Mouse (Mus musculus): ENCODE results near the gene Nsd1. TPM values are rescaled to one million over a fixed set of nuclear protein-coding genes. Genes with fewer than 3 reads are reported as not detected.
A peak's percentile ranks its signal among the peaks of the same experiment; 100 is the strongest.

Gene Nsd1
- total RNA-seq, 2 experiments from 2014 or later = 124 to 125 TPM

DNA sequence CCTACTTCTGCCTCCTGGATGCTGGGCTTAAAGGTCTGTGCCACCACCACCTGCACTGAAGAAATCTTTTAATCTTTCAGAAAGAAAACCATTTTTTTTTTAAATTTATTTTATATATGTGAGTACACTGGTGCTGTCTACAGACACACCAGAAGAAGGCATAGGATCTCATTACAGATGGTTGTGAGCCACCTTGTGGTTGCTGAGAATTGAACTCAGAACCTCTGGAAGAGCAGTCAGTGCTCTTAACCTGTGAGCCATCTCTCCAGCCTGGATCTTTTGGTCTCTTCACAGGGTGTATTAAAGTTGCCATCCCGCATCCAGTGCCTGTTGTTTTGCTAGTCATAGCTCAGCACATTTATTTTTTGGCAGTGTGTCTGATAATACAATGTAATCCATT is 21.1 kb downstream of the Nsd1 start:
- intact Hi-C loops (cut with DNase I) = no loop called here
- no peak for DNase-seq (ENCODE audit: low spot score in 2 of 2)

- no peak for DNase-seq (ENCODE audit: low spot score in 2 of 2)
- intact Hi-C loops (cut with DNase I) = no loop called here
Measured at GRCm38 (mm10) chr13:55243205-55243604, 33.6 kb downstream of the Nsd1 start.

GRCm38 (mm10) chr13:55247293-55248030 is 37.9 kb downstream of the Nsd1 start:
- DNase-seq (ENCODE audit: low spot score in 2 of 2) = no peak
- intact Hi-C loops (cut with DNase I) = no loop called here

- intact Hi-C loops (cut with DNase I) = no loop called here
Measured at GRCm38 (mm10) chr13:55249246-55249645, 39.7 kb downstream of the Nsd1 start.

GRCm38 (mm10) chr13:55252820-55253219 is 43.2 kb downstream of the Nsd1 start:
- intact Hi-C loops (cut with DNase I) = no loop called here
- DNase-seq (ENCODE audit: low spot score in 2 of 2) = no peak

More at GRCm38 (mm10) chr13:55249246-55249645, 39.7 kb downstream of the Nsd1 start:
- DNase-seq (ENCODE audit: low spot score in 2 of 2) = no peak

DNA sequence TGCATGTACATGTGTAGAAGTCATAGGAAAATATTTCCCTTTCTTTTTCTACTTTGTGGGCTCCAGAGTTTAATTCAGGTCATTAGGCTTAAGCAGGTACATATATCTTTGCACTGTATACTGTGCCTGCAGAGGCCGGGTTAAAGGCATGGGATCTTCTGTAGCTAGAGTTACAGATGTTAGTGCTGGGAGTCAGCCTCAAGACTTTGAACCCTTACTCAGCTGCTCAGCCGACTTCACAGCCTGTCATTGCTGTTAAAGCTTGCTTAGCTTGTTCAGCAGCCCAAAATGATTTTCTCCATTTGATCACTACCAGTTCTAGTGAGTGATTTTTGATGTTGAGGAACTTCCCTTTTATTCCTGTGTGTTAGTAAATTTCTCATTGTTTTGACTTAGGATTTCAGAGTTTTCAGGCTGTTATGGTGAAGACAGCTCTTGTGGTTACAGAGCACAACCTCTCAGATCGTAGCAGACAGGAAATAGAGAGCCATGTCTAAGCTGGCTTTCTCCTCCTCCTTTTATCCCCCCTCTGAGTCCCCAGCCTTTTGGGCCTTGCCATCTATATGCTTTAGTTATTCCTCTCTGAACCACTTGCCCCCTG is 45.6 kb downstream of the Nsd1 start:
- no peak for DNase-seq (ENCODE audit: low spot score in 2 of 2)
- intact Hi-C loops (cut with DNase I) = no loop called here

- intact Hi-C loops (cut with DNase I) = no loop called here
- no peak for DNase-seq (ENCODE audit: low spot score in 2 of 2)
Measured at GRCm38 (mm10) chr13:55258651-55259050, 49.1 kb downstream of the Nsd1 start.

DNA sequence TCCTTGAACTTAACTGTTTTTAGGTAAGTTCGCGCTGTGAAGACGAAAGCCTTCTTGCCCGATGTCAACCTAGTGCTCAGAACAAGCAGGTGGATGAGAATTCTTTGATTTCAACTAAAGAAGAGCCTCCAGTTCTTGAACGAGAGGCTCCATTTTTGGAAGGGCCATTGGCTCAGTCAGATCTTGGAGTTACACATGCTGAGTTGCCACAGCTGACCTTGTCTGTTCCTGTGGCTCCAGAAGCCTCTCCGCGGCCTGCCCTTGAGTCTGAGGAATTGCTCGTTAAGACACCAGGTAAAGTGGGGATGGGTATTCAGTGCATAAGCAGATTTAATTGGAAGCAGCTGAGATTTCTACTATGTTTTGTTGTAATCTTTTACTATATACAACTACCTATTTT is 51.9 kb downstream of the Nsd1 start:
- intact Hi-C loops (cut with DNase I) = no loop called here
- DNase-seq (ENCODE audit: low spot score in 2 of 2) = no peak

DNA sequence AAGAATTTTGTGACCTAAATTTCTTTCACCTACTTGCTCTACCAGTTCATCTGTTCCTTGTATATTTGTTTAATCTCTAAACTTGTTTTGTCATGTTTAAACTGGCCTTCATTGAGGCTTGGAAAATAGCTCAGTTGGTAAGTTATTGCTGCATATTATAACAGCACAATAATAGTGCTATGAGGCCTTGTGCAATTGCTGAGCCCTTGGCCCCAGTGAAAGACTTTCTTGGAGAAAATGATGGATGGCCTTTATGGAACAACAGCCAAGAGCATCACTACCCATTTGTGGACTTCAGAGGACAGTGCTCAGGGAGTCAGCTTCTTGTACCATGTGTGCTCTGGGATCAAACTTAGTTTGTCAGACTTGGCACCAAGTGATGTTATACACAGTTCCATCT is 52.5 kb downstream of the Nsd1 start:
- no peak for DNase-seq (ENCODE audit: low spot score in 2 of 2)
- intact Hi-C loops (cut with DNase I) = no loop called here

DNA sequence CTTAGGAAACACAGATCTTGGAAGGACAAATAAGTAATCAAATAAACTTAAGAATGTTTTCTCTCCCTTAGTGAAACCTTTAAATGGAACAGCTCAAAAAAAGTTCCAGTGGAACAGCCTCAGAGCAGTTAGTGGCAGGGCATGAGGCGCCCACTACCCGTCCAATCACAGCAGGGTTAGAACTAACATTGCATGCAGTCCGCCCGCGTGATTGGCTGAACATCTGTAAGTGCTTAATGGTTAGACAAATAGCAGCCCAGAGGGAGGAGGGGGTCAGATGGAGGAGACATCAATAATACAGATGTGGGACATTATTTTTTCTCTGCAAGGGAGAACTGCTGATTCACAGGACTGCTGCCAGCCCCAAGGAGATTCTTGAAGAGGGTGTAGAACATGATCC is 67.6 kb downstream of the Nsd1 start:
- DNase-seq (ENCODE audit: low spot score in 2 of 2) = no peak
- intact Hi-C loops (cut with DNase I) = no loop called here

DNA sequence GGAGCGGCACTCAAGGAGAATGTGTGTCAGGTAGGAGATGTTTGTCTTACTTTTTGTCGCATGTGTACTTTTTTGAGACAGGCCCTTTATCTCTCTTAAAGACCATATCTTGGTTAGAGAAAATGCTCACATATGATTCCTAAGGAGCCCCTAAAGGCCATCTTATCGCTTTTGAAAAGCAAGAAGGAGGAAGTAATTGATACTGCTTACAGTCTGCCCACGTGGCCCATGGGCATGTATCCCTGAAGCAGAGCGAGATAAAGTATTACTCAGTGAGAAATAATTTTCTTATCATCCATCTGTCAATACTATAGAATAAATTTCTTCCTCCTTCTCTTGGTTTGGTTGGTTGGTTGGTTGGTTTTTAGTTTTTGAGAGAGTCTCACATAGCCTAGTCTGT is 68.1 kb downstream of the Nsd1 start:
- intact Hi-C loops (cut with DNase I) = no loop called here
- DNase-seq (ENCODE audit: low spot score in 2 of 2) = no peak

DNA sequence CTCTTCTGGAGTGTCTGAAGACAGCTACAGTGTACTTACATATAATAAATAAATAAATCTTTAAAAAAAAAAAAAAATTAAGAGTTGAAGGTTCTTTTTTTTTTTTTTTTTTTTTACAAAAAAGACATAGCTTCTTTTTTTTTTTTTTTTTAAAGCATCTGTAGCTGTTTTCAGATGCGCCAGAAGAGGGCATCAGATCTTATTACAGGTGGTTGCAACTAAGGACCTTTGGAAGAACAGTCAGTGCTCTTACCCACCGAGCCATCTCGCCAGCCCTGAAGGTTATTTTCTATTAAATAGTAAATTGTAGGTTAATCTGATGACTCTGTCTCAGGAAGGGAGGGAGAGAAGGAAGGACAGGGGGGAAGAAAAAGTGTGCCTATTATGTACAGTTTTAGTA is 79.3 kb downstream of the Nsd1 start:
- intact Hi-C loops (cut with DNase I) = no loop called here
- no peak for DNase-seq (ENCODE audit: low spot score in 2 of 2)

- DNase-seq (ENCODE audit: low spot score in 2 of 2) = no peak
- intact Hi-C loops (cut with DNase I) = loop anchor here (5.0 kb wide), 1 partner anchor 74 kb away; no protein-coding TSS in a partner anchor
Measured at GRCm38 (mm10) chr13:55296760-55297159, 87.2 kb downstream of the Nsd1 start.

- DNase-seq (ENCODE audit: low spot score in 2 of 2) = no peak
- intact Hi-C loops (cut with DNase I) = no loop called here
Measured at GRCm38 (mm10) chr13:55300913-55301312, 91.3 kb downstream of the Nsd1 start.

DNA sequence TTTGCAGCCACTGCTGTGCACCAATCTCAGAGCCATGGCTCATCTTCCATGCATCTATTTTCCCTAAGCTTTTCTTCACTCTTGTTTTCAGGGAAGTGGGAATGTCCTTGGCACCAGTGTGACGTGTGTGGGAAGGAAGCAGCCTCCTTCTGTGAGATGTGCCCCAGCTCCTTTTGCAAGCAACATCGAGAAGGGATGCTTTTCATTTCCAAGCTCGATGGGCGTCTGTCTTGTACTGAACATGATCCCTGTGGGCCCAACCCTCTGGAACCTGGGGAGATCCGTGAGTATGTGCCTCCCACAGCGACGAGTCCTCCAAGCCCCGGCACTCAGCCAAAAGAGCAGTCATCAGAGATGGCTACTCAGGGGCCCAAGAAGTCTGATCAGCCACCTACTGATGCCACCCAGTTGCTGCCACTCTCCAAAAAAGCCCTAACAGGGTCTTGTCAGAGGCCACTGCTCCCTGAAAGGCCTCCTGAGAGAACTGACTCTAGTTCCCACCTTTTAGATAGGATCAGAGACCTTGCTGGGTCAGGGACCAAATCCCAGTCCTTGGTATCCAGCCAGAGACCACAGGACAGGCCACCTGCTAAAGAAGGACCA is 102.5 kb downstream of the Nsd1 start:
- DNase-seq (ENCODE audit: low spot score in 2 of 2) = peak in 1 of 2 experiments; percentile 90
- intact Hi-C loops (cut with DNase I) = no loop called here

DNA sequence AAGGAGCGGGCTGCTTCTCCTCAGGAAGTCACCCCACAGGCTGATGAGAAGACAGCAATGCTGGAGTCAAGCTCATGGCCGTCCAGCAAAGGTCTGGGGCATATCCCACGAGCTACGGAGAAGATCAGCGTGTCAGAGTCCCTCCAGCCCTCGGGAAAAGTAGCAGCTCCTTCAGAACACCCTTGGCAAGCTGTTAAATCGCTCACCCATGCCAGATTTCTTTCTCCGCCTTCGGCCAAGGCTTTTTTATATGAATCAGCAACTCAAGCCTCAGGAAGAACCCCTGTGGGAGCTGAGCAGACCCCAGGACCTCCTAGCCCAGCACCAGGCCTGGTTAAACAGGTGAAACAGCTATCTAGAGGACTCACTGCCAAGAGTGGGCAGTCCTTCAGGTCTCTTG is 103.5 kb downstream of the Nsd1 start:
- intact Hi-C loops (cut with DNase I) = no loop called here
- no peak for DNase-seq (ENCODE audit: low spot score in 2 of 2)

- intact Hi-C loops (cut with DNase I) = no loop called here
- no peak for DNase-seq (ENCODE audit: low spot score in 2 of 2)
Measured at GRCm38 (mm10) chr13:55314891-55315412, 105.4 kb downstream of the Nsd1 start.

DNA sequence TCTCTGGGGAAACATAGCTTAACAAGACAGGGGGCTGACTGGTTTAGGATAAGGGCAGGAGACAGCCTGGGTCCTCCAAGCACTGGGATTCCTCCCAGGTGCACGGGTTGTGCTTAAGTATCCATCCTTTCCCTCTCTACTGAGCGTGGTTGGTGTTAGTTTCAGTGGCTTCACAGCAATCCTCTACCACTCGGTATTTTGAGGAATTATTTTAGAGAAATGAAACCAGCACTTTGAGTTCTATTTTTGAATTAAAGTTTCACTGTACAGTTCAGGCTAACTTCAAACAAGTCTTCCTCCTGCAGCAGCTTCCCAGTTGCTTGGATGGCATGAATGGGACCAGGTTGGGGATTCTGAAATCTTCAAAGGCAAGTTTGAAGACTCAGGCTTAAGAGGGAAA is 108.8 kb downstream of the Nsd1 start:
- intact Hi-C loops (cut with DNase I) = no loop called here
- no peak for DNase-seq (ENCODE audit: low spot score in 2 of 2)

DNA sequence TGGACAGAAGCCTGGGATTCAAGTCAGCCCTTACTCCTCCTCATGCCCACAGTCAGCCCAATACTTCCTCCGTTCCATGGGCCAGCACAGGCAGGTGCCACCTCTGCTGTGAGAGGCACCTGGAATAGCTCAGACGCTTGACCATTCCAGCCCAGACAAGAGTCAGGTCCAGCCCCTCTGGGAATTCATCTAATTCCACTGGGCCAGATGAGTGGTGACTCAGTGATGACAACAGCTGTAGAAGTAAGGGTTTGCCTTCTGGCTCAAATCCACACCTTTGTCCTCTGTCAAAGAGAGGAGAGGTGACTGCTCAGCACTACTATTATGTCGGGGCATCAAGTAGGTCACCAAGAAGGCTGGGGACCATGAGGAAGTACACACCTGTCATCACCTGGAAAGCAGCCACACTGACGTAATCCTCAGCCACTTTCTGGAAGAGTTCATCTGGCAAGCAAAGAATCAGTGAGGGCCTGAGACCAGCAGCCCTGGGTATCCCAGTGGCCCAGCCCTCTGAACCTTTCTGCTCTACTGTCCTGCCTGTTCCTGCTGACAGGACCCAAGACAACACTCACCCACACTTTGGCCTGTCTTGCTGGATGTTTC is 110.5 kb downstream of the Nsd1 start, which contains the start of gene Prelid1:
Prelid1 (plus strand) TSS at position 570 of the 603 bp plus-strand sequence.
- DNase-seq (ENCODE audit: low spot score in 2 of 2) = no peak
- intact Hi-C loops (cut with DNase I) = loop anchor here (5.0 kb wide), 1 partner anchor 633 kb away; no protein-coding TSS in a partner anchor

- intact Hi-C loops (cut with DNase I) = loop anchor here (5.0 kb wide), 1 partner anchor 634 kb away; no protein-coding TSS in a partner anchor
- DNase-seq (ENCODE audit: low spot score in 2 of 2) = peak; percentile 91 to 93
Measured at GRCm38 (mm10) chr13:55321434-55322129, 112.0 kb downstream of the Nsd1 start, which contains the start of gene Rab24. Gene Rab24 (minus strand): TSS chr13:55321946.
